Comparison of ENCODE assay signal across 15 mouse cellular contexts in genomic region chr7:97841311-97841710, GRCm38 (mm10). TPM values are rescaled to one million over a fixed set of nuclear protein-coding genes. Genes with fewer than 3 reads are reported as not detected.
DNase-seq lines count a peak whose midpoint lies in the region; ATAC-seq and TF ChIP-seq lines count a peak whose summit lies in the region.
"Had no signal": no experiment of that assay in that cellular context is flagged by ENCODE, and none has a peak within 500 bp of the region (broad histone marks: within the 10 kb centered on the region; RNA-seq: fewer than 3 reads in every experiment).

No protein-coding gene starts in this region.

- no peak overlapping the region for H3K27ac ChIP-seq in embryonic facial prominence, embryonic 14.5 days (replicated peaks; ENCODE audit: low read depth, low read length)
- no peak overlapping the region for H3K27ac ChIP-seq in embryonic facial prominence, embryonic 10.5 days (replicated peaks)
- no peak overlapping the region for H3K27ac ChIP-seq in lung, embryonic 14.5 days (ENCODE audit: low read depth)
- H3K27ac ChIP-seq: forebrain, embryonic 13.5 days; liver, embryonic 13.5 days had no signal

- H3K4me3 ChIP-seq in embryonic facial prominence, embryonic 14.5 days (ENCODE audit: low read depth, low read length), result no peak overlapping the region
- H3K4me3 ChIP-seq in embryonic facial prominence, embryonic 10.5 days, result no peak overlapping the region
- H3K4me3 ChIP-seq in lung, embryonic 14.5 days (ENCODE audit: low read depth, low read length), result no peak overlapping the region
- H3K4me3 ChIP-seq: forebrain, embryonic 13.5 days; liver, embryonic 13.5 days had no signal

- ATAC-seq in embryonic facial prominence, embryonic 14.5 days (ENCODE audit: low read depth), result no peak
- ATAC-seq in lung, embryonic 14.5 days (ENCODE audit: insufficient read depth), result no peak
- ATAC-seq: forebrain, embryonic 13.5 days; intestine, embryonic 16.5 days had no signal

- no peak overlapping the region for H3K4me2 ChIP-seq in embryonic facial prominence, embryonic 14.5 days (ENCODE audit: low read depth, low read length)
- H3K4me2 ChIP-seq in lung, embryonic 14.5 days, result no peak overlapping the region
- H3K4me2 ChIP-seq: forebrain, embryonic 13.5 days; liver, embryonic 13.5 days had no signal

- no peaks in the 10 kb centered on the region for H3K36me3 ChIP-seq in embryonic facial prominence, embryonic 14.5 days (ENCODE audit: control insufficient read depth, insufficient read depth, low read length)
- no peaks in the 10 kb centered on the region for H3K36me3 ChIP-seq in embryonic facial prominence, embryonic 10.5 days (replicated peaks)
- H3K36me3 ChIP-seq in lung, embryonic 14.5 days (ENCODE audit: insufficient read depth), result no peaks in the 10 kb centered on the region
- H3K36me3 ChIP-seq: liver, embryonic 13.5 days had no signal

- peak; percentile 35 for DNase-seq in embryonic facial prominence, embryonic 14.5 days (ENCODE audit: low spot score)
- no peak for DNase-seq in embryonic facial prominence, embryonic 10.5 days (ENCODE audit: low spot score)
- DNase-seq in lung, embryonic 14.5 days, result peak; percentile 10
- no peak for DNase-seq in lung, adult 18-20 months
- DNase-seq in left cerebral cortex, postnatal 10 days (ENCODE audit: extremely low spot score in 1 of 2, low spot score in 2 of 2), result peak; percentile 22 to 40
- peak; percentile 80 for DNase-seq in telencephalon, adult 2 months (ENCODE audit: low read depth, low spot score)
- no peak for DNase-seq in spleen, postnatal 4 days (ENCODE audit: low spot score in 2 of 2)
- no peak for DNase-seq in urinary bladder, postnatal 4 days (ENCODE audit: low spot score in 2 of 2)
- DNase-seq: B cell, adult 2 months; heart, adult 18-20 months; heart, postnatal 14 days; liver, embryonic 13.5 days; thymus, postnatal 14 days had no signal

- 70% methylated on average over 5 of the region's 5 CpGs for WGBS in embryonic facial prominence, embryonic 14.5 days
- WGBS in embryonic facial prominence, embryonic 10.5 days, result 90% methylated on average over 5 of the region's 5 CpGs
- 52% methylated on average over 5 of the region's 5 CpGs for WGBS in lung, embryonic 14.5 days

- H3K9ac ChIP-seq in embryonic facial prominence, embryonic 14.5 days (ENCODE audit: low read depth, low read length), result no peak overlapping the region
- H3K9ac ChIP-seq in lung, embryonic 14.5 days, result no peak overlapping the region
- H3K9ac ChIP-seq: forebrain, embryonic 13.5 days; liver, embryonic 13.5 days had no signal

- intact Hi-C loops in left cerebral cortex, postnatal 10 days (cut with DNase I), result no loop called here

- H3K9me3 ChIP-seq in embryonic facial prominence, embryonic 14.5 days (ENCODE audit: control insufficient read depth, low read length), result no peaks in the 10 kb centered on the region
- no peaks in the 10 kb centered on the region for H3K9me3 ChIP-seq in embryonic facial prominence, embryonic 10.5 days
- no peaks in the 10 kb centered on the region for H3K9me3 ChIP-seq in lung, embryonic 14.5 days (ENCODE audit: low read depth, low read length)
- H3K9me3 ChIP-seq: forebrain, embryonic 13.5 days; liver, embryonic 13.5 days had no signal

- peaks cover 6% of the 10 kb centered on the region; the same call in 1 of the 2 replicates for H3K4me1 ChIP-seq in embryonic facial prominence, embryonic 14.5 days (ENCODE audit: control insufficient read depth, insufficient read depth, low read length)
- peaks cover 25% of the 10 kb centered on the region for H3K4me1 ChIP-seq in embryonic facial prominence, embryonic 10.5 days
- H3K4me1 ChIP-seq in lung, embryonic 14.5 days (ENCODE audit: insufficient read depth), result peaks cover 2% of the 10 kb centered on the region; the same call in 1 of the 2 replicates

- no peaks in the 10 kb centered on the region for H3K27me3 ChIP-seq in embryonic facial prominence, embryonic 14.5 days (replicated peaks; ENCODE audit: control insufficient read depth, insufficient read depth, low read length)
- no peaks in the 10 kb centered on the region for H3K27me3 ChIP-seq in embryonic facial prominence, embryonic 10.5 days (replicated peaks; ENCODE audit: low read depth, poor library complexity, severe bottlenecking)
- H3K27me3 ChIP-seq in lung, embryonic 14.5 days (ENCODE audit: insufficient read depth, low read length), result no peaks in the 10 kb centered on the region
- H3K27me3 ChIP-seq: forebrain, embryonic 13.5 days; liver, embryonic 13.5 days had no signal

- TF ChIP-seq CTCF in lung, embryonic 14.5 days (IDR thresholded peaks at IDR 0.05; ENCODE audit: low read depth), result no peak

RNA-seq across cellular contexts. Expression of gene Pak1, which starts 53.0 kb away (rescaled TPM):
- 29.8 and 31.8 TPM in 2 replicates for polyA plus RNA-seq in embryonic facial prominence, embryonic 14.5 days (2014; fragmentation: Nextera tagmentation; extraction: Ambion mirVana)
- polyA plus RNA-seq in embryonic facial prominence, embryonic 10.5 days (2016; fragmentation: Nextera tagmentation; extraction: Ambion mirVana), result 43.6 and 44.2 TPM in 2 replicates
- polyA plus RNA-seq in lung, embryonic 14.5 days (2014; fragmentation: Nextera tagmentation; extraction: Ambion mirVana), result 19.2 and 20.4 TPM in 2 replicates
- 100 to 1,000 TPM; 196 to 202 TPM for total RNA-seq in left cerebral cortex, postnatal 10 days (2021)

Comparison
In these comparisons a context has a peak if more than half of its experiments do, and no peak if none do; other contexts are left out.
1. DNase-seq: peak in embryonic facial prominence, embryonic 14.5 days (single experiment), lung, embryonic 14.5 days (single experiment), left cerebral cortex, postnatal 10 days (2 of 2) and telencephalon, adult 2 months (single experiment); none in embryonic facial prominence, embryonic 10.5 days (single experiment), lung, adult 18-20 months (0 of 2), spleen, postnatal 4 days (0 of 2) and urinary bladder, postnatal 4 days (0 of 2).